Mouse (Mus musculus): ENCODE results near the gene Trpc5os.

The Trpc5os gene

DNA sequence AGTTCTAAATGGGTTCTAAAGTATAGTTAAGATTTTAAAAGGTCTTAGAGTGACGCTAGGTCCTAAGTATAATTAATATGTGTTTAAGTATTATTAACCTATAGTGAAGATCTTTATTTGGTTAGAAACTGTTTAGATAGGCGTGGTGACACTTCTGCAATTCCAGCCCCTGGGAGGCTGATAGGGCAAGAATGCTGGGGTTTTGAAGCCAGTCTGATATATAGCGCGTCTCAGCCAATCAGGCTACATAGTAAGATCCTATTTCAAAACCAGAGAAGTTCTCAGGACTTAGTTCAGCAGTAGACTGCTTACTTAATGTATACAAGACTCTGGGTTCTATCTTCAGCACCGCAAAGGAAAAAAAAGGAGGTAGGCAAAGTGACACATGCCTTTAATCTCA is at the start of gene Trpc5os:
Gene Trpc5os (plus strand): TSS at position 301 of the 400 bp plus-strand sequence.
- no peak for DNase-seq (ENCODE audit: low read depth, low spot score)

DNA sequence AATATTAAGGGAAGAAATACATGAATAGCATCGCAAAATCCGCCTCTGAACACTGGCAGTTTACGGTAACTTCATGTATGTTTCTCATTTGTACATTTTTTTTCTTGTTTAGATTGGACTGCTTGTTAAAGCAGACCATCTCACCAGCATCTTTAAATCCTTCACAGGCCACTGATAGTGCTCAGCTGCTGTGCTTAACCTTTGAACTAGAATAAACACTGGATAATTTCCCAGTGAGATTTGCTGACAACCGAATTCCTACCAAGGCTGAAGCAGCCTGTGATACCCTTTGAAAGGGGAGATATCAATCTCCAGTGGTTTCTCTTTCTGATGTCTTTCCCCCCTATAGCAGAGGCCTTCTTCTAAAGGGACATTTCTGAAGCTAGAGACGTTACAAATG is 48.3 kb upstream of the Trpc5os start:
- no peak for DNase-seq (ENCODE audit: low read depth, low spot score)

DNA sequence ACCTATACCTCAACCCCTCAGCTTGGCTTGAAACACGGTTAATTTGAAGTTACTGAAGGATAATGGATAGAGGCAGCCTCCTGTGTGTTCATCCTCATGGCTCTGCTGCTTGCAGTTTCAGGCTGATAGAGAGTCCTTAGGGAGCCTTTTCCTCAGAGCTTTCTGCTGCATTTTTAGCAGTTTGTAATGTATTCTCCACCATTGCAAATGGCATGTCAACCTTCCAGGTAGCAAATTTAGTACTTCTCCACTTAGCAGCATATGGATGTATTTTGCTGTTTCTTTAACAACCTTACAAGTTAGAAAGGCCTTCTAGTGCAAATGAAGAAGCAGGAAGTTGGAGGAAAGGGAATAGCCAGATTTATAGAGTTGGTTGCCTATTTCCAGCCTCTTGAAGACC is 36.1 kb upstream of the Trpc5os start:
- DNase-seq (ENCODE audit: low read depth, low spot score): no peak

DNA sequence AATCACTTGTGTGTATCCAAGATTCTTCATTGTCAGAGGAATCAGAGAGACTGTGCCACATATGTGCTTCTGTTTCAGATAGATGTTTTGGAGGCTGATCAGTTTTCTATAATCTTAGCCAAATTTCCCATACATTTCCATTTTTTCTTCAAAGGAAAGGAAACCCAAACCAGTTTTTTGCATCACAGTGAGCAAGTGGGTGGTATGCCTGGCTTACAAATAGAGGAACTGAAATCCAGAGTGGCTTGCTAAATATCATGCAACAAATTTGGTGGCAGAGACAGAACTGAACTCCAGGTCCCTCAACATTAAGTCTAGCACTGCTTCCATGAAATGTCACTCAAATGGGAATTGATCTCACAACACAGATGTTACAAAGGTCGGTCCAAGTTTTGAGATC is 35.3 kb upstream of the Trpc5os start:
- no peak for DNase-seq (ENCODE audit: low read depth, low spot score)

DNA sequence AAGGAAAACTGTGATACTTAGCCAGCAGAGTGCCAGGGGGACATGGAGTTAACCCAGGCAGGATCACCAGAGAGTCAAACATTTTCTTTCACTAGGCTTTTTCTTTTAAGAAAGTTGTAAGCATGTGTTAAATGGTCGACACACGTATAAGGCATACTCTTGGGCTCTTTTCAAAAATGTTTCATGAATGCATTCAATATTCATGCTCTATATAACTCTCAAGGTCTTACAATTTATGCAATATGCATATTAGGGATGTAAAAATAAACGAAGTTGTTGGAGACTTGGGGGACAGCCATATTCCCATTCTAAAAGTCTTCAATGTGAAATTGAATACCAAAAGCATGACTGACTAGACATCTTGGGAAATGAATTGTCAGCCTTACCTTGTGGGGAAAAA is 32.5 kb upstream of the Trpc5os start:
- no peak for DNase-seq (ENCODE audit: low read depth, low spot score)

DNA sequence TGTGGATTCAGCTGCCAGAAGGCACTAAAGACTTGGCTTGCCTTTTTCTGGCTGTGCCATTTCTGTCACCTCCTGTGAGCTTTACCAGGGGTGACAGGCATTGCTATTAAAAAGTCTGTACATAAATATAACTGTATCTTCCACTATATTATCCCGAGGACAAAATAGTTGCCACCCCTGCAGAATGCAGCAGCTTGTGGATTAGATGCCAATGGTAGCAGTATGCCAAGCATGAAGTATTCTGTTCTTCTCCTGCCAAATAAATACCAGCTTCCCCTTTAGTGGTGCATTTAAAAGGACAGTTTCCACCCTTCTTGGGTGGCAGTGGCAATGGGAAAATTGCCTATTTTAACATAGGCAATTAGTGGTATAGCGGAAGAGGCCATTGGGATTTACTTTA is 8.0 kb downstream of the Trpc5os start:
- DNase-seq (ENCODE audit: low read depth, low spot score): no peak

DNA sequence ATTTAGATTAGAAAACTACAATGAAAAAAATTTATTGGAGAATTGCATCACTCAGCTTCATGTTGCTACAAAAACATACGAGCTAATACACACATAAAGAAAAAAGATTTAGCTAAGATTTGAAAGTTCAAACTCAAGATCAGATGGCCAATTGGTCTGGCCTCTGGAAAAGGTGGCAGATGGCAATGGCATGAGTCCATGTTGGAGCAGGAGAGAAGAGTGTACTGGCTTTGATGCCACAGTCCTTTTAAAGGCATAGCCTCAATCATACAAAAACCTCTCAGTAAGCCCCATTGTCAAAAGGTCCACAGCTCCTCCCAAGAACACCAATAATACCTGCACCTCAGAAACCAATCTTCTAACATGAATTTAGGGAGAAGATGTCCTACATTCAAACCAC is 35.0 kb downstream of the Trpc5os start:
- DNase-seq (ENCODE audit: low read depth, low spot score): no peak

DNA sequence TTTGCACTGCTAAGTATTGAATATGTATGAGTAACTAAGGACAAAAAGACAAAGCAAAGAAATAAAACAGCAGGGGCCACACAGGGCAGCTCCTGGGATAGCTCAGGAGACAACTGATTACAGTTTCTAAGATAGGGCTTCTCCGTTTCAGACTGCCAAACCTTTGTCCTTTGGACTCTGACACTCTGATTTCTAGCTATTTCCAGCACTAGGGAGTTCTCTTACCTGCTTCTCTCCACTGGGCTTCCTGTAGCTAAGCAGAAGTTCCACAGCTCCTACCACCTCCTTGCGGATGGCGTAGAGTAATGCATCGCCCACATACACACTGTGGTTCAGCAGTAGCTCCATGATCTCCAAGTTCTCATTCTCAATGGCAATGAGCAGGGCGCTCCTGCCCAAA is 66.9 kb downstream of the Trpc5os start:
- no peak for DNase-seq (ENCODE audit: low read depth, low spot score)

DNA sequence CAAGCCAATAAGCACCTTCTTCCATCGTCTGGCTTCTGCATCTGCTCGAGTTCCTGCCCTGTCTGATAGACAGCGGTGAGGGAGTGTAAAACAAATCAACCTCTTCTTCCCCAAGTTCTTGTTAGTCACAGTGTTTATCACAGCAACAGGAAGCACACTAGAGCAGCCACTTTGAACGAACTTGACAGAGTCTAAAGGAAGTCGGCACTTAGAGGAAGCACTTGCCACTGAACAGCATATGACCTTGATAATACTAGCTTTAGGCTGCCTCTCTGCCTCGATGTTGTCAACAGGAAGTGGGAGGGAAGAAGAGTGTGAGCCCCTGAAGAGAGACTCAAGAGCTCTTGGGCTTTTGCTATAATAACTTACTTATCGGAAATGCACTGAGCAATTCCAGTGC is 69.7 kb downstream of the Trpc5os start:
- no peak for DNase-seq (ENCODE audit: low read depth, low spot score)
